Mouse (Mus musculus) midbrain, embryonic 11.5 days (tissue): Measurements from ENCODE around the gene Lst1. TPM values are rescaled to one million over a fixed set of nuclear protein-coding genes. Genes with fewer than 3 reads are reported as not detected.

Experiments
- ATAC-seq: fragments of 200-750 bp; cut with Nextera tagmentation; 2 replicates; pipeline ENCODE4 v1.8.0; 2017; ENCODE audit warnings: moderate TSS enrichment, moderate library complexity; ENCODE audit not compliant: low FRiP score
- DNase-seq: peaks from one replicate; pipeline ENCODE4 v3.0.0; 2015; ENCODE audit warnings: low spot score; ENCODE audit errors: missing footprints
- H3K27ac ChIP-seq: fragments of 300-500 bp; sonication (generic); 2 replicates; pipeline ENCODE4 v1.5.1; 2014; ENCODE audit warnings: low read depth, low read length
- H3K27me3 ChIP-seq: fragments of 300-500 bp; sonication (generic); 2 replicates; pipeline ENCODE4 v1.6.1; 2014; ENCODE audit warnings: mild to moderate bottlenecking, low read length, moderate library complexity, mixed read lengths; ENCODE audit not compliant: control insufficient read depth, insufficient read depth
- H3K36me3 ChIP-seq: fragments of 300-500 bp; sonication (generic); 2 replicates; pipeline ENCODE4 v1.6.1; 2014; ENCODE audit warnings: mild to moderate bottlenecking, low read length, moderate library complexity, mixed read lengths; ENCODE audit not compliant: control insufficient read depth, insufficient read depth
- H3K4me1 ChIP-seq: fragments of 300-500 bp; sonication (generic); 2 replicates; pipeline ENCODE4 v1.6.1; 2014; ENCODE audit warnings: low read length; ENCODE audit not compliant: control insufficient read depth, insufficient read depth
- H3K4me2 ChIP-seq: fragments of 300-500 bp; sonication (generic); 2 replicates; pipeline ENCODE4 v1.6.1; 2014; ENCODE audit warnings: mild to moderate bottlenecking, moderate library complexity
- H3K4me3 ChIP-seq: fragments of 300-500 bp; sonication (generic); 2 replicates; pipeline ENCODE4 v1.5.1; 2014; ENCODE audit warnings: low read depth, low read length
- H3K9ac ChIP-seq: fragments of 300-500 bp; sonication (generic); 2 replicates; pipeline ENCODE4 v1.6.1; 2014; ENCODE audit warnings: low read length
- H3K9me3 ChIP-seq: fragments of 300-500 bp; sonication (generic); 2 replicates; pipeline ENCODE4 v1.6.1; 2016; ENCODE audit warnings: low read length; ENCODE audit not compliant: control insufficient read depth
- WGBS: fragments of 180-500 bp; shearing (Covaris S2); extraction: QIAGEN DNeasy Blood & Tissue Kit; methylation state at CpG from one replicate; pipeline ENCODE4 v1.1.7; 2014; 5-methylcytosine and 5-hydroxymethylcytosine counted together
- polyA plus RNA-seq: library from polyadenylated mRNA; unstranded; fragments of >200 nt; fragmentation: Nextera tagmentation; extraction: Ambion mirVana; gene quantifications from 2 replicates; pipeline ENCODE4 v1.2.1, GENCODE M21; 2014

Gene Lst1
- polyA plus RNA-seq, 1 experiment from 2014 or later, result 10.2 TPM

DNA sequence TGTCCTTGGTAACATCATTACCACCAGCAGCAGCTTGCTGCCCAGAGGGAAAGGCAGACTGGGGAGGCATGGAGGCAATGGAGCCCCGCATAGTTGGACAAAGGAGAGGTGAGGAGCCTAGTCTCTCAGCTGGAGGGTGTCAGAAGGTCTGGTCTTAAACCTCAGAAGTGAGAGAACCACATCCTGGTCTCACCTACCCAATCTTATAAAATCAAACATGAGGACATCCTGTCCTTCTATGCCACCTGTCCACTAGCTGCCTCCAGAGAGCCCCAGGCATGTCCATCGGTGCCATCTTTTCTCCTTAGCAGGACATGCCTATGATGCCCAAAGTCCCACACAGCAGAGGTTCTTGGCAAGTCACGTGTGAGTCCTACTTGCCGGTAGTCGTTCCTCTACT is 8.1 kb downstream of the Lst1 start:
- no peaks in the 10 kb centered on the region for H3K4me1 ChIP-seq
- no peak for ATAC-seq
- H3K4me3 ChIP-seq, result no peak overlapping the region
- H3K9ac ChIP-seq, result no peak overlapping the region
- H3K36me3 ChIP-seq, result no peaks in the 10 kb centered on the region
- no peak overlapping the region for H3K27ac ChIP-seq
- WGBS, result 91% methylated on average over 5 of the region's 5 CpGs
- no peak overlapping the region for H3K4me2 ChIP-seq
- no peaks in the 10 kb centered on the region for H3K9me3 ChIP-seq
- DNase-seq, result no peak
- no peaks in the 10 kb centered on the region for H3K27me3 ChIP-seq

DNA sequence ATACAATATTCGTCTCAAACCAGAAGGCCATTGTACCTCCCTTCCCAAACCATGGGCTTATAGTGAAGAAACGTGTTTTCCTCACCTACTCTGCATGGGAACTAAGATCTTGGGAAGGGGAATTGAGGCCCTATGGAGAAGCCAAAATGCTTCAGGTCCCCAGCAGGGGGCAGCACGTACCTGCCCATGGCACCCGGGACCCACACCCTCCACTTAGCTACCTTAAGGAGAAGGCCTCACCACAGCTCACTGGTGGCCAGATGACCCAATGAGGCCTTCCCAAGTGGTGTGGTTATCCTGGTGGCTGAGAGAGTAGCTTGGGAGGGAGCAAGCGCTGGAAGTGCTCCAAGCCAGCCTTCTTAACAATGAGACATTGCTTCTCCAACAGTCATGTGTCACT is 9.7 kb downstream of the Lst1 start:
- 0 out of 2 replicates have a peak, but pooled peaks have one; percentile 44 for ATAC-seq
- Histone ChIP-seq H3K9ac (no peak overlapping the region), H3K4me1 (no peaks in the 10 kb centered on the region), H3K27ac (no peak overlapping the region), H3K4me3 (no peak overlapping the region), H3K9me3 (no peaks in the 10 kb centered on the region), H3K4me2 (no peak overlapping the region), H3K27me3 (no peaks in the 10 kb centered on the region), H3K36me3 (no peaks in the 10 kb centered on the region)
- 17% methylated on average over 5 of the region's 5 CpGs for WGBS
- peak; percentile 96 for DNase-seq

DNA sequence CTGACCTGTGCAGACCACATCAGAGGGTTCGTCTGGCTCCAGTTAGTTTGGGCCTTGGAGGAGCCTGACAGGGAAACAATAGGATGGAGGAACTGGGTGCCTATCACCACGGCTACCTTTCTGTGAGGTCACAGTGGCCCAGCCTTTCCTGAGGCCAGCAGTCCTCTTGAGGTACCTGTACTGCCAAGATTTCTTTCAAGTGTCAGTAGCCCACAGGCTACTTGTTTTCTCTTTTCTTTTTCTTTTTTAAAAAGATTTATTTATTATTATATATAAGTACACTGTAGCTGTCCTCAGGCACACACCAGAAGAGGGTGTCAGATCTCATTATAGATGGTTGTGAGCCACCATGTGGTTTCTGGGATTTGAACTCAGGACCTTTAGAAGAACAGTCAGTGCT is 12.3 kb downstream of the Lst1 start, which contains the start of gene Aif1:
Gene Aif1, minus strand, starts transcription at position 101 of the 400 bp plus-strand sequence.
- WGBS, result 42% methylated on average over 2 of the region's 2 CpGs
- H3K27me3 ChIP-seq, result no peaks in the 10 kb centered on the region
- no peak for ATAC-seq

DNA sequence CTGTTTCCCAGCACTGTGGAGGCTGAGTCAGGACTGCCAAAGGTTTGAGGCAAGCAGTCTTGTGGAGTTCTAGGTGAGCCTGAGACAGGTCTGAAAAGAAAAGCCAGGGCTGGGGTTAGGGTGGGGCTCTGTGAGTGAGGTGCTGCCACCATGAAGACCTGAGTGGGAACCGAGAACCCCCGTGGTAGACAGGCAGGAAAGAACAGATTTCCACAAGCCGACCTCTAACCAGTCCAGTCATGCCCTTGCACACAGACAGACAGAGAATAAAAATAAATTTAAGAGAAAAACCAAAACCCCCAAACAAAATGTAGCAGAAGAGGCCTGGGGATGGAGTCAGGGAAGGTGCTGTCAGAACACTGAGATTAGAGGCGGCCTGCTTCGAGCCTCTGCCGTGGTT is 12.9 kb downstream of the Lst1 start:
- Histone ChIP-seq H3K4me1 (no peaks in the 10 kb centered on the region), H3K9me3 (no peaks in the 10 kb centered on the region), H3K9ac (no peak overlapping the region), H3K27me3 (no peaks in the 10 kb centered on the region), H3K4me2 (no peak overlapping the region), H3K27ac (no peak overlapping the region), H3K4me3 (no peak overlapping the region), H3K36me3 (no peaks in the 10 kb centered on the region)
- ATAC-seq (no peak), DNase-seq (no peak)
- WGBS, result 63% methylated on average over 6 of the region's 6 CpGs

More for the DNA sequence above, 12.3 kb downstream of the Lst1 start, which contains the start of gene Aif1:
- H3K27ac ChIP-seq, result no peak within 1 kb of the TSS
- no peak within 1 kb of the TSS for H3K4me3 ChIP-seq
- no peaks in the 10 kb centered on the region for H3K9me3 ChIP-seq
- no peaks in the 10 kb centered on the region for H3K36me3 ChIP-seq
- no peak within 1 kb of the TSS for H3K9ac ChIP-seq
- no peak within 1 kb of the TSS for H3K4me2 ChIP-seq
- H3K4me1 ChIP-seq, result no peaks in the 10 kb centered on the region
- no peak for DNase-seq

DNA sequence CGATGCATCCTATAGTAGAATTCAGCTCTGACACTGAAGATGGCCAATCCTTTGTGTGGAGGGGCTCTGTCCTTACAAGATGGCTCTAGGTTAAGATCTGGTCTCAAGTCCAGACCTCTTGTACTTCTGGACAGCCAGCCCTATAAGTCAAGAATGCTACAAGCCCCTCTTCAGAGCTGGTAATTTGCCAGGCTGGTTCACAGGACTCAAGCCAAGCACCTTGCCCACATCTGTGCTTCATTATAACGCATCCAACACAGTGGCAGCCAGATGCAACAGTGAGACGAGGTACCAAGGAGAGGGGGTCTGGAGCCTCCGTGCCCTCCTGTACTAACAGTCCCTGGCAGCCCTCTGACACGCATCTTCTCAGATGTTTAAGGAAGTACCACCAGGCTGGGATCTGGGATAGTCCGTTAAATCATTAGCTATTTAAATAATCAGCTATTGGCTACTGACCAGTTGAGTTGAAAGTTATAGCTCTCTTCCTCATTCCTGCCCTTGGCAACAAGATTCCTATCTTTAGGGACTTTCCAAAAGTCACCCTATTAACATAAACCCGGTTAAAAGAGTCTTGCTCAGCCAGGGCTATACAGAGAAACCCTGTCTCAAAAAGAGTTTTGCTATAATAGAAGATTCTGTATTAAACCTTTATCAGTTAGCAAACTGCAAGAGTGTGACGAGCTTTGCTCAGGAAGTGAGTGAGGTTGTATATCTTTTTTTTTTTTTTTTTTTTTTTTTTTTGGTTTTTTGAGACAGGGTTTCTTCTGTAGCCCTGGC is 13.8 kb downstream of the Lst1 start:
- WGBS, result 82% methylated on average over 8 of the region's 8 CpGs

DNA sequence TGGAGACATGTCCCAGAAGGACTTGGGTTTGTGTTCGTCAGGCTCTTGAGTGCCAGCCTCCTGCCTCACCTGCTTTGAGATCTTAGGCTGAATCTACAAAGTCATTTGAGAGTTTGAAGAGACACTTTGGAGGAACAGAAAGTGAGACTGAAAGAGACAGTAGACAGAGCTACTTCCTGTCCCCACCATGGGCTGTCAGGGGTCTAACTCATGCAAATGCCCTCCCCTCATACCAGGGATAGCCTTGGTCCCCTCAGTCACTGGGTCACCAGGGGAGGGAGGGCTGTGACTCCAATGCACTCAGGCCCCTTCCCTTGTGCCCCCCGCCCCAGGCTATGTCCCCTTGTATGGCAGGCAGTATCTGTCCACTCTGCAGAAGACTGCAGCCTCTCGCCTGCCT is 14.9 kb downstream of the Lst1 start:
- Histone ChIP-seq H3K9ac (no peak overlapping the region), H3K36me3 (no peaks in the 10 kb centered on the region), H3K27me3 (no peaks in the 10 kb centered on the region), H3K9me3 (no peaks in the 10 kb centered on the region), H3K4me3 (no peak overlapping the region), H3K4me1 (no peaks in the 10 kb centered on the region), H3K27ac (no peak overlapping the region), H3K4me2 (no peak overlapping the region)
- no peak for DNase-seq
- WGBS, result 61% methylated on average over 3 of the region's 3 CpGs
- ATAC-seq, result no peak

More for the DNA sequence above, 13.8 kb downstream of the Lst1 start:
- DNase-seq, result no peak
- Histone ChIP-seq H3K27me3 (no peaks in the 10 kb centered on the region), H3K9me3 (no peaks in the 10 kb centered on the region), H3K4me1 (no peaks in the 10 kb centered on the region), H3K4me3 (no peak overlapping the region), H3K27ac (no peak overlapping the region), H3K9ac (no peak overlapping the region), H3K4me2 (no peak overlapping the region), H3K36me3 (no peaks in the 10 kb centered on the region)
- no peak for ATAC-seq

DNA sequence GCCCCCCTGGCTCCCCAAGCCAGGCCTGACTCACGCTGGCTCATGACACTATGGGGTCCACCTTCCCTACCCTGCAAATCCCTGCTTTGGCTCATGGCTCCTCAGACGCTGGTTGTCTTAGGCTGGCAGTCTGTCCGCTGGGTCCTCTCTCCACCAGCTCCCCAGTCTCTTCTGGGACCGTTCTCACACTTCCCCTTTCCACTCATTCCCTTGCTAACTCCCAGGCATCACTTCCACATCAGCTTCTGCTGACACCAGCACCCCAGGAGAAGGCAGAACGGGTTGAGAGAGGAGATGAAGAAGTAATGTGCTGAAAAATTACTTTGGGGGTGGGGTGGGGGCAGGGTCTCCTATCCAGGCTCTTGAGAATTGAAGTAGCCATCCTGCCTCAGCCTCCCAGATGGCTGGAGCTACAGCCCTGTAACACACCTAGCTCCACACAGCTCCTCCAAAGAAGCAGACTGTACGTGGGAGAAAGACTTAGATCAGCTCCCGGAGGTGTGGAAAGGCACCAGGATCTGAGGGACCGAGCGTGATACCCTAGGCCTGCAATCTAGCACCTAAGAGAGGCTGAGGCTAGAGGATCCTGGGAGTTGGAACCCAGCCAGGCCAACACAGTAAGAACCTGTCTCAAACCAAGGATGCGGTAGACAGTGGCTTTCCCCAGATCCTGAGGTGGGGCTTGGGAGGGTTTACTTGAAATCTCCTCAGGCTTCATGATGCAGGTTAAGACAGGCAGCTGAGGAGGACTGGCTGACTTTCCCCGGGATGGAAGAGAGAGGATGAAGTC is 15.6 kb downstream of the Lst1 start:
- H3K27me3 ChIP-seq, result no peaks in the 10 kb centered on the region
- no peak for DNase-seq
- no peaks in the 10 kb centered on the region for H3K36me3 ChIP-seq
- H3K4me3 ChIP-seq, result no peak overlapping the region
- no peaks in the 10 kb centered on the region for H3K9me3 ChIP-seq
- H3K4me2 ChIP-seq, result no peak overlapping the region
- no peak overlapping the region for H3K27ac ChIP-seq
- no peaks in the 10 kb centered on the region for H3K4me1 ChIP-seq
- no peak for ATAC-seq
- 70% methylated on average over 11 of the region's 11 CpGs for WGBS
- 0 out of 2 replicates have a peak overlapping the region, but pooled peaks have one; percentile 9 for H3K9ac ChIP-seq

DNA sequence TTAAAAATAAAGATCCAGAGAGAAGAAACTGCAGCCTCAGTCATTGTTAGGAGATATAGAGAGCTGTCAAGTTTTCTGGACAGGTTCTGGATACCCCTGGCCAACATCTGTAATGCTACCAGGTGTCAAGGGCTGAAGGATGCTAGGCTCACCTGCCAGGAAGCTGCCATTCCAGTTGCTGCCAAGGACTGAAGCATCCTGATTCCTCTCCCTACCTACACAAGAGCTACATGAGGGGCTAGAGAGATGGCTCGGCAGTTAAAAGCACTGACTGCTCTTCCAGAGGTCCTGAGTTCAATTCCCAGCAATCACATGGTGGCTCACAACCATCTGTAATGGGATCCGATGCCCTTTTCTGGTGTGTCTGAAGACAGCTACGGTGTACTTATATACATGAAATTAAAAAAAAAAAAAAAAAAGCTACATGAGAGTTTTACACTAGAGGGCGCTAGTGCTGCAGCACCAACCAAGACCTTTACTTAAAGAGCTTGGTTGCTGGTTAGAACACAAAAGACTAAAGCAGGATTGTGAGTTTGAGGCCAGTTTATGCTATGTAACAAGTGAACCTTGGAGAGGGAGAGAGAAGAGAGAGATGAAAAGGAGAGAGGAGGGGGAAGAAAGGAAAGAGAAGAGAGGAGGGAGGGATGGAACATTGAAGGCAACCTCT is 19.6 kb downstream of the Lst1 start:
- Histone ChIP-seq H3K27ac (no peak overlapping the region), H3K4me1 (peaks cover 6% of the 10 kb centered on the region), H3K36me3 (no peaks in the 10 kb centered on the region), H3K9ac (no peak overlapping the region), H3K4me3 (no peak overlapping the region), H3K27me3 (no peaks in the 10 kb centered on the region), H3K9me3 (no peaks in the 10 kb centered on the region), H3K4me2 (no peak overlapping the region)
- WGBS, result 23% methylated on average over 4 of the region's 4 CpGs
- DNase-seq (peak; percentile 91), ATAC-seq (no peak)

DNA sequence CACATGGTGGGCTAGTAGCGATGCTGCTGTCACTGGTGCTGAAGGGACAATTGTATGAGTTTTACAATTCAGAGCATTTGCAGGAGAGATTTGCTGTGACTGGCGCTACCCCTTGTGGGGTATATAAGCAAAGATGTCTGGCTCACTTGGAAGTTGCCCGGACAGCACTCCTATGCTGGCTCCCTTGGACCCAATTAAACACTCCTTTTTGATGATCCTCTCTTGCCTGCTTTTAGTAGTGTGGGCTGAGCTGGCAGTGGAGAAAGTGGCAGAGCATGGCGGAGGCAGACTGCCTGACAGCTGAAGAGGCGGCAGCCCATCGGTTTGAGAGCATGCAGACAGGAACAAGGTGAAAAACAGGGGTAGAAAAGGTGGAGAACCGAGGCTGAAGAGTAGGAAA is 20.4 kb downstream of the Lst1 start:
- H3K4me1 ChIP-seq, result peaks cover 12% of the 10 kb centered on the region
- no peak for DNase-seq
- 92% methylated on average over 7 of the region's 7 CpGs for WGBS
- H3K9ac ChIP-seq, result no peak overlapping the region
- H3K27me3 ChIP-seq, result no peaks in the 10 kb centered on the region
- no peaks in the 10 kb centered on the region for H3K9me3 ChIP-seq
- no peak overlapping the region for H3K27ac ChIP-seq
- H3K4me2 ChIP-seq, result no peak overlapping the region
- H3K36me3 ChIP-seq, result no peaks in the 10 kb centered on the region
- ATAC-seq, result no peak
- H3K4me3 ChIP-seq, result no peak overlapping the region
